Mouse (Mus musculus): Measurements from ENCODE around the gene Adk. TPM values are rescaled to one million over a fixed set of nuclear protein-coding genes. Genes with fewer than 3 reads are reported as not detected.

The Adk gene
- polyA plus RNA-seq, 1 experiment from 2014 or later: 203 TPM

DNA sequence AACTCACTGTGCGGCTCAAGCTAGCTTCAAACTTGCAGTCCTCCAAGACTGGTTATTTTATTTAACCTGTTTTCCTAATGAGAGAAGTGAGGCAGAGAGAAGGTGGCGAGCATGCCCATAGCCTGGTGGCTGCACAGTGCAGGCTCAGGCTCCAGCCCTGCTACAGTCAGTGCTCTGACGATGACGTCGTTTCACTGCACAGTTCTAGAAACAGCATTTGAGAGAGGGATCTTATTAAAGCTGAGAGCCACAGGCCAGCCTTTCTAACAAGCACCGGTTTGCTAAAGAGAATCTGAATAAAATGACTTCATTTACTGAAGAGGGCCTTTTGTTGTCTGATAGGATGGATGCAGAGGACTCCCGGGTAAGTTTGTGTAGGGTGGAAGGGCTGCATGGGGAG lies 375.0 kb downstream of the Adk start:
- no peak for ATAC-seq (ENCODE audit: borderline replicate concordance, extremely low read depth, low FRiP score, low TSS enrichment)
- H3K27me3 ChIP-seq: no peaks in the 10 kb centered on the region
- H3K9ac ChIP-seq: no peak overlapping the region
- H3K4me2 ChIP-seq: no peak overlapping the region
- no peaks in the 10 kb centered on the region for H3K36me3 ChIP-seq
- H3K4me1 ChIP-seq: no peaks in the 10 kb centered on the region
- H3K4me3 ChIP-seq: no peak overlapping the region
- H3K9me3 ChIP-seq: no peaks in the 10 kb centered on the region
- WGBS: 81% methylated on average over 7 of the region's 7 CpGs
- H3K27ac ChIP-seq: no peak overlapping the region

DNA sequence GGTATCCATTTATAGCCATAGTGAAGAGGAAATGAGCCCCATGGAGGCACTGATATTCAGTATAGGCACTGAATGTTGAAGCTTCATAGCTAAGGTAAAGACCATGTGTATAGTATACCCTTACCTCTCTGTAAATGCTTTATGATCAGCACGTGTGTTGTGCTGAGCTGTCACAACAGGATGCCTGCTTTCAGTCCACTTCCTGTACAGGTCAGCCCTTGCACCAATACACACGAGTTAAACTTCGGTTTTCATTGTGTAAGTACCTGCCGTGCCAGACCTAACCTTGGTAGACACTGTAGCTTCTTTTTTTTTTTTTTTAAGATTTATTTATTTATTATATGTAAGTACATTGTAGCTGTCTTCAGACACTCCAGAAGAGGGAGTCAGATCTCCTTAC lies 381.0 kb downstream of the Adk start:
- no peak overlapping the region for H3K27ac ChIP-seq
- WGBS: 65% methylated on average over 4 of the region's 4 CpGs
- H3K36me3 ChIP-seq: no peaks in the 10 kb centered on the region
- no peak overlapping the region for H3K9ac ChIP-seq
- H3K4me2 ChIP-seq: no peak overlapping the region
- H3K4me3 ChIP-seq: no peak overlapping the region
- no peaks in the 10 kb centered on the region for H3K9me3 ChIP-seq
- H3K4me1 ChIP-seq: no peaks in the 10 kb centered on the region
- ATAC-seq (ENCODE audit: borderline replicate concordance, extremely low read depth, low FRiP score, low TSS enrichment): no peak
- no peaks in the 10 kb centered on the region for H3K27me3 ChIP-seq

DNA sequence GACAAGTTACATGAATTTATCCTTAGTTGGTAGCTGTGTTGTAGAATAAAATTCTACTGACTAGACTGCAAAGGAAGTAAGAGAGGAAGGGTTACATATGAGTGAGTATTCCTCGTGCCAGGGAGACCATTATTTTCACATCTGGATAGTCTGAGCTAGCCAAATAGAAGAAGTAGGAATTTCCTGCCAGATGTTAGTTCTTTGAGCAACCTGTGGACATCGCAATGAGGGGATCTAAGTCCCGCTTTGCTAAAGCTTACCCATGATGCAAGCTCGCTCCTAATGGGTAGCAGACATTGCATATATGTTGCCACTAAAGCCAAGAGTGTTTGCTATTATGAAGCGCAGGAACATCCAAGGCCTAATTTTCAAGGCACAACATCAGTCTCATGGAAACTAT lies 381.6 kb downstream of the Adk start:
- H3K27ac ChIP-seq: no peak overlapping the region
- no peak overlapping the region for H3K4me3 ChIP-seq
- H3K4me1 ChIP-seq: no peaks in the 10 kb centered on the region
- H3K4me2 ChIP-seq: no peak overlapping the region
- no peaks in the 10 kb centered on the region for H3K9me3 ChIP-seq
- H3K36me3 ChIP-seq: no peaks in the 10 kb centered on the region
- no peaks in the 10 kb centered on the region for H3K27me3 ChIP-seq
- ATAC-seq (ENCODE audit: borderline replicate concordance, extremely low read depth, low FRiP score, low TSS enrichment): no peak
- 80% methylated on average over 5 of the region's 5 CpGs for WGBS
- no peak overlapping the region for H3K9ac ChIP-seq

DNA sequence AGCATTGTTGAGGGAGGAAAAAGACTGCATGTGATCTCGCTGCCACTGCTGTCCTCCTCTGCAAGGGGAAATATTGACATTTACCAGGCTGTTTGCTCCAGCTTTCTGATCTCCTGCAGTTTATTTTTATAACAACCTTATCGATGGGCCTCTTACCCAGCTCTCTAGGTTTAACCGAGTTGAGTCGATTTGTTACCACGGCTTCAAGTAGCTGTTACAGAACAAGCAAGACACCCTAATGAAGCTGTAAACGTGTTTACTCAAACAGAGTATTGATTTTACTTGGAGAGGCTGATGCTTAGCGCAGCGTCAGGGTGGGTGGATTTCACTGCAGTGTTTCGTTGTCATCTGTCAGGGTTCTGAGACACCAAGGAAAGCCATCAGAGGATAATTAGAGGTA lies 382.3 kb downstream of the Adk start:
- H3K9me3 ChIP-seq: no peaks in the 10 kb centered on the region
- WGBS: 31% methylated on average over 9 of the region's 9 CpGs
- H3K27me3 ChIP-seq: no peaks in the 10 kb centered on the region
- H3K4me1 ChIP-seq: no peaks in the 10 kb centered on the region
- no peak overlapping the region for H3K4me2 ChIP-seq
- no peaks in the 10 kb centered on the region for H3K36me3 ChIP-seq
- no peak overlapping the region for H3K9ac ChIP-seq
- no peak for ATAC-seq (ENCODE audit: borderline replicate concordance, extremely low read depth, low FRiP score, low TSS enrichment)
- H3K27ac ChIP-seq: no peak overlapping the region
- H3K4me3 ChIP-seq: no peak overlapping the region

DNA sequence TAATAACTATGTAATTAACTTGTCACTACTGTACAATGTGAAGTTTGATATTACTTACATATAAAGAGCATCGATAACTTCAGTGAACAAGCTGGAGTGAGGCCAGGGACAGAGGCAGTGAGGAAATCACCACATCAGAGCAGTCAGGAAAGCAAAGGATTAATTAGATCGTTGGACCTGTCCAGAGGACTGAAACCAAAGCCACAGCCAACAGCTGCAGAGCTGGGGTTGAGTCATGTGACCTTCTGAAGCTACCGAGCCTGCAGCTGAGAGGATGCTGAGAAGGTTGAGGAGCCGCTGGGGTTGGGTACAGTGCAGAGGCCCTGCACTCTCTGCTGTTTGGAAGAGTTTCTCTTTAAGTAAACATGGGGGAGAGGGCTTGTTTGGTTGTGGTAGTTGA lies 387.4 kb downstream of the Adk start:
- H3K4me1 ChIP-seq: 0 out of 2 replicates have a peak, but pooled peaks cover 2% of the 10 kb centered on the region
- ATAC-seq (ENCODE audit: borderline replicate concordance, extremely low read depth, low FRiP score, low TSS enrichment): no peak; the same call in 1 of the 2 replicates

DNA sequence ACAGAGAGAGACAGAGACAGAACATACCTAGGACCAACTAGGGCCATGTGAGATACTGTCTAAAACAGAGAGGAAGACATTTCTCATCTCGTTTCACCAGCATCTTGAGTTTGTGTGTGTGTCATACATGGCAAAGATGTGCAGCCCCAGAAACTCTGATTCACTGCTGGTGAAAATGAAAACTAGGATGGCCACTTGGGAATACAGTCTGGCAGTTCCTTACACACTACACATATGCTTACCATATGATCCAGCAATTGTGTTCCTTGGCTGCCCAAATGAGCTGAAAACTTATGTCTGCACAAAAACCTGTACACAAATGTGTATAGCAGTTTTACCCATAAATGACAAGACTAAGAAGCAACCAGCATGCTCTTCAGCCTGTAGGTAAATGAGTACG lies 388.2 kb downstream of the Adk start:
- H3K27ac ChIP-seq: no peak overlapping the region
- H3K9ac ChIP-seq: no peak overlapping the region
- H3K4me2 ChIP-seq: no peak overlapping the region
- ATAC-seq (ENCODE audit: borderline replicate concordance, extremely low read depth, low FRiP score, low TSS enrichment): no peak
- 0 out of 2 replicates have a peak, but pooled peaks cover 2% of the 10 kb centered on the region for H3K4me1 ChIP-seq
- no peaks in the 10 kb centered on the region for H3K27me3 ChIP-seq
- no peak overlapping the region for H3K4me3 ChIP-seq
- H3K36me3 ChIP-seq: no peaks in the 10 kb centered on the region
- no peaks in the 10 kb centered on the region for H3K9me3 ChIP-seq
- WGBS: 93% methylated on average over 2 of the region's 2 CpGs

More for the DNA sequence above, 387.4 kb downstream of the Adk start:
- Histone ChIP-seq H3K27me3 (no peaks in the 10 kb centered on the region), H3K9me3 (no peaks in the 10 kb centered on the region), H3K4me3 (no peak overlapping the region), H3K27ac (no peak overlapping the region), H3K9ac (no peak overlapping the region), H3K4me2 (no peak overlapping the region), H3K36me3 (no peaks in the 10 kb centered on the region)
- 21% methylated on average over 4 of the region's 4 CpGs for WGBS

DNA sequence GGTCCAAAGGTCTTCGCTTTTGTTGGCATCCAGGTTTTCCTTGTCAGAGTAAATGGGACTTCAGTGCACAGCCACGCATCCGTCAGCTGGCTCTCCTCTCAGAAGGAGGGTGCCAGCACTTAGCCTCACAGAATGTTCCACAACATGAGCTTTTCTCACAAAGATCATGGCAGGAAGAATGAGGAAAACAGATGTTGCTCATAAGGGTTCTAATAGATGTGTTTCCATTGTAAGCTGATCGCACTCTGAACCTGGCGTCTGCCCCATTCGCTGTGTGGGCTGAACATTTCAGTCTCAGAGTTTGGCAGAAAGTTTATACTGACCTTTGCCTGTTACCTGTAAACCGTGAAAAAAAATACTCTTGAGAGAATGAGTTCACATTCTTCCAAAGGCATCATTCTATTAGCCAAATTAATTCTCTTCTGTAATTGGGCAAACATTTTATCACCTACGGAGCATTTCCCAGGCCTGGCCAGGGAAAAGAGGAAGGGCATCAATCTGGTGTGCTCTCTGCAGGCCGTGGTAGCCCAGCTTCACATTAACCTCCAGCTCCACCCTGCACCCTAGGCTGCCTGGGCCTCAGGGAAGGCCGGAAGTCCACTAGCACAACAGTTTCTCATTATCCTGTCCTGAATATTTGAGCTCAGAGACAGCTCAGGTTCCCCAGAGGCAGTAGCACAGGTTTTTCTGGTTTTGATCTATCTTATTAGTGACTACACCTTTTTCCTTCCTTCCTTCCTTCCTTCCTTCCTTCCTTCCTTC lies 389.6 kb downstream of the Adk start:
- 0 out of 2 replicates have a peak, but pooled peaks cover 2% of the 10 kb centered on the region for H3K4me1 ChIP-seq
- no peak overlapping the region for H3K27ac ChIP-seq
- no peaks in the 10 kb centered on the region for H3K27me3 ChIP-seq
- ATAC-seq (ENCODE audit: borderline replicate concordance, extremely low read depth, low FRiP score, low TSS enrichment): no peak
- H3K9ac ChIP-seq: no peak overlapping the region
- 64% methylated on average over 10 of the region's 10 CpGs for WGBS
- no peaks in the 10 kb centered on the region for H3K9me3 ChIP-seq
- no peaks in the 10 kb centered on the region for H3K36me3 ChIP-seq
- no peak overlapping the region for H3K4me3 ChIP-seq
- H3K4me2 ChIP-seq: no peak overlapping the region

DNA sequence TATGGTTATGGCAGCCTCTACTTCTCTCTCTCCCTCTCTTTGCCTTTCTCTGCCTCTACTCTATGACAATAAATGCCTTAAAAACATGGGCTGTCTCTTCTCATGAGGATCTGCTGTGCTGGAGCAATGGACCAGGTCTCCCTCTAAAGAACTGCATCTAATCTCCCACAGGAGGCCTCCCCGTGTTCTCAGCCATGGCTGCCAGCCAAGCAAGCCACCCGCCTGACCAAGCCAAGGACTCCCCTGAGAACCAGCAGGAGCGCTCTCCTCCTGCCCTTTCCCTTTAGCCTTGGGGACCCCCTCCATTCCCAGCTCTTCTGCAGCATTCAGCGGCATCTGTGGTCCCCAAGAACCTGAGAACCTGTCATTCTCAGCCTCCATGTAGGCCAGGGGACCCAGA lies 400.2 kb downstream of the Adk start:
- no peak overlapping the region for H3K27ac ChIP-seq
- H3K4me1 ChIP-seq: no peaks in the 10 kb centered on the region
- H3K36me3 ChIP-seq: no peaks in the 10 kb centered on the region
- no peaks in the 10 kb centered on the region for H3K9me3 ChIP-seq
- no peak overlapping the region for H3K4me2 ChIP-seq
- WGBS: 64% methylated on average over 4 of the region's 4 CpGs
- H3K4me3 ChIP-seq: no peak overlapping the region
- no peaks in the 10 kb centered on the region for H3K27me3 ChIP-seq
- no peak for ATAC-seq (ENCODE audit: borderline replicate concordance, extremely low read depth, low FRiP score, low TSS enrichment)
- H3K9ac ChIP-seq: no peak overlapping the region

DNA sequence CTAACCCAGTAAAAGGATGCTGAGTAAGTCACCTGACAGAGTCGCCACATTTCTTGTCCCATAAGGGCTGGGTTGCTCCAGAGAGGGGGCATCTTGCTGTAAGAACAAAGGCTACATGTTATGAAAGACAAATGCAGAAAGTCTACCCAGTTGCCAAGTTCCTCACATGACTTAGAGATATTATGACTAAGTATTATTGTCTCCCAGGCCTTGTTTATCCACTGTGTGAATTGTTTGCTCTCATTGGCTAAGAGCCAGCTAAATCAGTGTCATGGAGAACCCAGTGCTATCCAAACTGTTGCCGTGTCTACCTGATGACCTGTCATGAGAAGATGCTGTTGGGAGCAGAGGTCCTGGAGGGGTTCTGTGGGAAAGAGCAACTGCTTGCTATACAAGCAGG lies 401.5 kb downstream of the Adk start:
- 57% methylated on average over 2 of the region's 2 CpGs for WGBS

DNA sequence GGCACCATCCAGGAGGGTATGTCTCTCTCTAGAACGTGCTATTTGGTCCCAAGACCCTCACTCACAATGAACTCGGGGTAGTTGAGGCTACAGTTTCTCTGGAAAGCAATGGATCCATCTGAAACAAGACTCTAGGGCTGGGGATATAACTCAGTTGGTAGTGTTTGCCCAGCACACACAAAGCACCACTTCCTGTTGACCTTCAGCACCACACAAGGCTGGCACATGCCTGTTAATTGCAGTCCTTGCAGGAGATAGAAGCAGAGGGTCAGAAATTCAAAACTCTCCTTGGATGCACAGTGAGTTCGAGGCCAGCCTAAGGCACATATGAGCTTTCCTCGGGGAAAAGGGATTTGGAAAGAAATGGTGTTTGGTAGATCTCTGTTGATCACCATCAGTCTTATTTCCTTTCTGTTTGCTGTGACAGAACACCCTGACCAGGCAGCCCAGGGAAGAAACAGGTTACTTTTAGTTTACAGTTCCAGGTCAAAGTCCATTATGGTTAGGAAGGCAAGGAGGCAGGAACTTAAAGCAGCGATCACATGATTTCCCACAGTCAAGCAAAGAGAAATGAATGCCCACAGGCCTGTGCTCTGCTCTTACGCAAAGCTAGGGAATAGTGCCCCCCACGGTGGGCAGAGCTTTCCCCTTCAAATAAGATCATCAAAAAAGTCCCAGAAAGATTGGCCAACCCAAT lies 403.4 kb downstream of the Adk start:
- H3K4me1 ChIP-seq: no peaks in the 10 kb centered on the region
- no peak for ATAC-seq (ENCODE audit: borderline replicate concordance, extremely low read depth, low FRiP score, low TSS enrichment)

More for the DNA sequence above, 401.5 kb downstream of the Adk start:
- no peaks in the 10 kb centered on the region for H3K9me3 ChIP-seq
- H3K4me2 ChIP-seq: no peak overlapping the region
- no peak overlapping the region for H3K27ac ChIP-seq
- no peak for ATAC-seq (ENCODE audit: borderline replicate concordance, extremely low read depth, low FRiP score, low TSS enrichment)
- no peaks in the 10 kb centered on the region for H3K27me3 ChIP-seq
- no peak overlapping the region for H3K9ac ChIP-seq
- H3K36me3 ChIP-seq: no peaks in the 10 kb centered on the region
- no peaks in the 10 kb centered on the region for H3K4me1 ChIP-seq
- no peak overlapping the region for H3K4me3 ChIP-seq

DNA sequence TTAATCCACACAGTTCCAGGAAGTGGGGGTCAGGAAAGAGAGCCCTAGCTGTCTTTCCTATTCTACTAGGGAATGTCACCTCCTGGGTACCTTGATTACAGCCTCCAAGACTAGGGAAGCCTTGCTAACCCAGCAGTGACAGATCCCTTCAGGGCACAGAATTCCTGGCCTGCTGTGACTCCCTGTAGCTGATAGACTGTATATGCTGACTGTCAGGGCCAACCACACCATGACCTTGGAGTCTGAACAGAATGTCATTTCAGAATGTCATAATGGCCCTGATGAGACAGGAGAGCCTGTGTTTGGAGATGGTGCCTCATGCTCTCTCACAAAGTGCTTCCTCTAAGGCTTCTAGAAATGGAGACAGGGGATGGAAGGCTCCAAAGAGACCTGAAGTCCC lies 404.2 kb downstream of the Adk start:
- no peak overlapping the region for H3K27ac ChIP-seq
- no peaks in the 10 kb centered on the region for H3K4me1 ChIP-seq
- H3K4me2 ChIP-seq: no peak overlapping the region
- no peaks in the 10 kb centered on the region for H3K36me3 ChIP-seq
- H3K9me3 ChIP-seq: no peaks in the 10 kb centered on the region
- no peak overlapping the region for H3K9ac ChIP-seq
- H3K4me3 ChIP-seq: no peak overlapping the region
- H3K27me3 ChIP-seq: no peaks in the 10 kb centered on the region
- no peak for ATAC-seq (ENCODE audit: borderline replicate concordance, extremely low read depth, low FRiP score, low TSS enrichment)

More for the DNA sequence above, 403.4 kb downstream of the Adk start:
- H3K36me3 ChIP-seq: no peaks in the 10 kb centered on the region
- H3K4me2 ChIP-seq: no peak overlapping the region
- no peaks in the 10 kb centered on the region for H3K9me3 ChIP-seq
- no peak overlapping the region for H3K4me3 ChIP-seq
- no peaks in the 10 kb centered on the region for H3K27me3 ChIP-seq
- H3K27ac ChIP-seq: no peak overlapping the region
- H3K9ac ChIP-seq: no peak overlapping the region
- WGBS: 89% methylated on average over 7 of the region's 7 CpGs

DNA sequence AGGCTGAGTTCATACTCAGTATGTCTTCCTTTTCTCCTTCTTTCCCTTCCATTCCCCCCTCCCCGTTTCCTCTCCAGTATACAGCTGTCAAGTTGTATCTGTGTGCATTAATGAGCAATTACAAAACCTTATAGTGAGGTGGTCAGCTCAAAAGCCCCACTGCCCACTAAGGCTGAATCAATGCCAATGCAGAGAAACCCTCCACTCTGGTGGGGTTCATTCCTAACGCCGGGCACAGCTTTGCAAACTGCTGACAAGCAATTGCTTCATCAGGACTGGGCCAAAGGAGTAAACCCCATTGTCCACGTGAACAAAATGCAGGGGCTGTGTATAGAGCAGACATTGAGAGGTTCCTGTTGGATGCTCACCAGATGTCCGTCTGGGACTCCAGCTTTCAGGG lies 405.5 kb downstream of the Adk start:
- H3K27me3 ChIP-seq: no peaks in the 10 kb centered on the region
- no peak overlapping the region for H3K4me3 ChIP-seq
- H3K27ac ChIP-seq: no peak overlapping the region
- H3K4me1 ChIP-seq: no peaks in the 10 kb centered on the region
- H3K4me2 ChIP-seq: no peak overlapping the region
- H3K9ac ChIP-seq: no peak overlapping the region
- H3K9me3 ChIP-seq: no peaks in the 10 kb centered on the region
- no peak for ATAC-seq (ENCODE audit: borderline replicate concordance, extremely low read depth, low FRiP score, low TSS enrichment)
- WGBS: 74% methylated on average over 5 of the region's 5 CpGs
- no peaks in the 10 kb centered on the region for H3K36me3 ChIP-seq

All from lung, embryonic 15.5 days (tissue).